Mouse (Mus musculus): ENCODE data around the gene Dusp8. TPM values are rescaled to one million over a fixed set of nuclear protein-coding genes. Genes with fewer than 3 reads are reported as not detected.
"Not testable (repeated sequence)": the region's sequence is repeated elsewhere in the genome, so short reads cannot be mapped to it uniquely, and the experiment has no call there.

The Dusp8 gene
- polyA plus RNA-seq (2012; rRNA removed) = 4.1 and 5.4 TPM in 2 replicates
- 3.5 TPM in 2 replicates for polyA plus RNA-seq (2014; fragmentation: Nextera tagmentation; extraction: Ambion mirVana)

DNA sequence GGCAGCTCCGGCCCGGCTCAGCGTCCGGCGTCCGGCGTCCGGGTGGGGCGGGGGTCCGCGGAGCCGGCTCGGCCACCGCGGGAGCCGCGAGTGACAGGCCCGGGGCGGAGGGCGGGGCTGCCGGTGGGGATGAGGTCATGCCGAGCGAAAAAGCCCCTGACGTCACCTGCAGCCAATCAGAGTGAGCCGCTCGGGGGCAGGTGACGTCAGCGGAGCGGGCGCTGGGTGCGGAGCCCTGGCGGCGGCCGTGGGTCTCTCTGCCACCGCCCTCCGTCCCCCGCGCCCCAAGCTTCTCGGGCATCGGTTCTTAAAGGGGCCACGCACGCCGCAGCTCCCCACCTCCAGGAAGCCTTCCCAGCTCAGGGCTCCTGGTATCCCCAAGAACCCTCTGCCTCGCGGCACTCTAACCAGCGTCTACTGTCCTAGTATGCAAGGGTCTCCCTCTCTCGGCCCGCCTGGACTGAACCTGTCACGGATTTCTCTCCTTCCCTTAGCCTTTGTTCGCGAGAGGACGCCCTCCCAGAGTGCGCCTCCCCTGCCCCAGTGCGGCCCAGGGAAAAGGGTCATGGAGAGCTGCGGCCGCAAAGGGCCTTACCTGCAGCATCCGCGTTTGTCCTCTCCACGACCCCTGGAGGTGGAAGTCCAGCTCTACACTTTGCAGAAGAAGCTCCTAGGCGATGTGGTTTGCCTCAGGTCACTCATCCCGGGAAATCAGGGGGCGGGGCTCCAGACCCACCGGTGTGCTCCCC is at the start of gene Dusp8:
Dusp8 (minus strand) TSS at position 661 of the 749 bp plus-strand sequence.
- DNase-seq (ENCODE audit: low spot score) (peak; percentile 78), ATAC-seq (ENCODE audit: low FRiP score, low read depth) (peak; percentile 92)
- Histone ChIP-seq H3K36me3 (ENCODE audit: control insufficient read depth, insufficient read depth, low read length) (no peaks in the 10 kb centered on the region), H3K27ac (replicated peaks; ENCODE audit: low read depth, low read length) (no peak within 1 kb of the TSS), H3K27me3 (ENCODE audit: control insufficient read depth, insufficient read depth, low read length) (peaks cover 46% of the 10 kb centered on the region), H3K4me1 (ENCODE audit: control insufficient read depth, insufficient read depth, low read length) (0 out of 2 replicates have a peak, but pooled peaks cover 12% of the 10 kb centered on the region), H3K9me3 (ENCODE audit: control insufficient read depth, low read length) (no peaks in the 10 kb centered on the region), H3K4me3 (replicated peaks; ENCODE audit: low read length) (peak within 1 kb of the TSS; percentile 66), H3K9ac (ENCODE audit: low read depth, low read length, severe bottlenecking) (peak within 1 kb of the TSS; percentile 68), H3K4me2 (replicated peaks; ENCODE audit: low read depth, low read length, severe bottlenecking) (peak within 1 kb of the TSS; percentile 91)
- WGBS = under 1% methylated on average over 39 of the region's 63 CpGs
- no peak for TF ChIP-seq POLR2A (IDR thresholded peaks at IDR 0.05; ENCODE audit: borderline replicate concordance, extremely low read depth, insufficient read depth, insufficient read length)

DNA sequence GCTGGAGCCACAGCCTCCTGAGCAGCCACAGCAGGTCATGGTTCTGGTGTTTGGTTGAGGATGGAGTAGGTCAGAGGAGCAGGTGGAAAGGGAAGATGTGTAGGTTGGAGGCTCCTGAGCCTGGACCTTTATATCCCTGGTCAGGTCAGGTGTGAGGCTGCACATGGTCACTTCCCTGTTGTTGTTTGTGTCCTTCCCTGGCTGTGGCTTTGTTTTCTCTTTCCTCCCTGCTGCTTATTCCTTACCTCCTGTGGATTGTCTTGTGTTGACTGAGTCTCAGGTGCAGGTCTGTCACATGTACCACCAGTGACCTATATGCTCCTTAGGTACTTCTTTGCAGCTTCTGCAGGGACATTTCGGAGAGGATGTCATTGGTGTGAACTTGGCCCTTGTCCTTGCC is 48.9 kb upstream of the Dusp8 start, which contains the start of gene Gm45337:
Gm45337 (minus strand) TSS at position 101 of the 400 bp plus-strand sequence.
- H3K9ac ChIP-seq (ENCODE audit: low read depth, low read length, severe bottlenecking) = no peak within 1 kb of the TSS
- TF ChIP-seq POLR2A (IDR thresholded peaks at IDR 0.05; ENCODE audit: borderline replicate concordance, extremely low read depth, insufficient read depth, insufficient read length) = no peak
- H3K4me2 ChIP-seq (replicated peaks; ENCODE audit: low read depth, low read length, severe bottlenecking) = no peak within 1 kb of the TSS
- no peak within 1 kb of the TSS for H3K4me3 ChIP-seq (replicated peaks; ENCODE audit: low read length)
- 59% methylated on average over 1 of the region's 1 CpGs for WGBS
- DNase-seq (ENCODE audit: low spot score) (no peak), ATAC-seq (ENCODE audit: low FRiP score, low read depth) (no peak)
- no peaks in the 10 kb centered on the region for H3K9me3 ChIP-seq (ENCODE audit: control insufficient read depth, low read length)
- H3K27me3 ChIP-seq (ENCODE audit: control insufficient read depth, insufficient read depth, low read length) = no peaks in the 10 kb centered on the region
- H3K27ac ChIP-seq (replicated peaks; ENCODE audit: low read depth, low read length) = no peak within 1 kb of the TSS
- H3K4me1 ChIP-seq (ENCODE audit: control insufficient read depth, insufficient read depth, low read length) = no peaks in the 10 kb centered on the region
- no peaks in the 10 kb centered on the region for H3K36me3 ChIP-seq (ENCODE audit: control insufficient read depth, insufficient read depth, low read length)

DNA sequence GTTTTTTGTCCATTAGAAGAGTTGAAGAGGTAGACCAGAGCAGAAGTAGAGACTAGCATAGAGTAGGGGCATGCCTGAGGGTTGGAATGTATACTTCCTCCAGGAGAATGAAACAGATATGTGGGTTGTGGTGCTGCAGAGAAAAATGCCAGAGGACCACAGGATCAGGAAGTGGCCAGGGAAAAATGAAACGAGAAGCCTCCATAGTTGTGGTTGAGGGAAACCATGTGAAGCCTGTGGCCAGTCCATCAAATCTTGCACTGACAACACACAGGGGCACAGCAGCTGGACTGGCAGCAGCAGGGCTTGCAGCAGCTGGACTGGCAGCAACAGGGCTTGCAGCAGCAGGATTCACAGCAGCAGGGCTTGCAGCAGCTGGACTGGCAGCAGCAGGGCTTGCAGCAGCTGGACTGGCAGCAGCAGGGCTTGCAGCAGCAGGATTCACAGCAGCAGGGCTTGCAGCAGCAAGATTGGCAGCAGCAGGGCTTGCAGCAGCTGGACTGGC is 47.9 kb upstream of the Dusp8 start:
- not testable (repeated sequence) for H3K4me1 ChIP-seq (ENCODE audit: control insufficient read depth, insufficient read depth, low read length); H3K27me3 ChIP-seq (ENCODE audit: control insufficient read depth, insufficient read depth, low read length); H3K4me3 ChIP-seq (replicated peaks; ENCODE audit: low read length); H3K4me2 ChIP-seq (replicated peaks; ENCODE audit: low read depth, low read length, severe bottlenecking); H3K27ac ChIP-seq (replicated peaks; ENCODE audit: low read depth, low read length); DNase-seq (ENCODE audit: low spot score); ATAC-seq (ENCODE audit: low FRiP score, low read depth); H3K36me3 ChIP-seq (ENCODE audit: control insufficient read depth, insufficient read depth, low read length); H3K9ac ChIP-seq (ENCODE audit: low read depth, low read length, severe bottlenecking); H3K9me3 ChIP-seq (ENCODE audit: control insufficient read depth, low read length)
- 36% methylated on average over 1 of the region's 1 CpGs for WGBS

DNA sequence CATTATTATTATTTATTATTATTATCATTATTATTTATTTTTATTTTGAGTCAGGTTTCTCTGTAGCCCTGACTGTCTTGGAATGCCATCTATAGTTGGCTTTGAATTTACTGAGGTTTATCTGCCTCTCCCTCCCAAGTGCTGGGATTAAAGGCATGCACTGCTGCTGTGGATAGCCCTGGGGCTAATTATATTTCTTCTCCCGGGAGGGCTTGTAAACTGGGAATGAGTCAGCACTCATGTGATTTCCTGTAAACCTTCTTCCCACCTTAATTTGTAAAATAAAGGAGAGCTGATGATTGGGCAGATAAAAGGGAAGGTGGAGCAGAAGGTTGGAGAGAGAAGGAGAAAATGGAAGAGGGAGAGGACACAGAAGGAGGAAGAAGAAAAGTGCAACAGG is 45.1 kb upstream of the Dusp8 start:
- 2% methylated on average over 1 of the region's 1 CpGs for WGBS
- ATAC-seq (ENCODE audit: low FRiP score, low read depth) = no peak
- no peaks in the 10 kb centered on the region for H3K9me3 ChIP-seq (ENCODE audit: control insufficient read depth, low read length)

DNA sequence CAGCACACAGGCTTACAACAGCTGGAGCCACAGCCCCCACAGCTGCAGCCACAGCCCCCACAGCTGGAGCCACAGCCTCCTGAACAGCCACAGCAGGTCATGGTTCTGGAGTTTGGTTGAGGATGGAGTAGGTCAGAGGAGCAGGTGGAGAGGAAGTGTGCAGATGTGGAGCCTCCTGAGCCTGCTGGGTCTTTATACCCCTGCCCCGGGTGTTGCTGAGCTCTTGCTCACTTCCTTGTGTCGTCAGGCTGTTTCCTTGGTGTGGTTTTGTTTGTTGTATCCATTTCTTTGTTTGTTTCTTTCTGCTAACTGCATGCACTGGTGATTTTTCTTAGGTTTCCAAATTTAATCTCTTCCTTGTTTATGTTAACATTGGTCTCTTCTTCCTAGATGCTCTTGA is 40.3 kb upstream of the Dusp8 start, which contains the start of gene Gm39115:
Gm39115 (minus strand) TSS at position 101 of the 400 bp plus-strand sequence.
- ATAC-seq (ENCODE audit: low FRiP score, low read depth); H3K9me3 ChIP-seq (ENCODE audit: control insufficient read depth, low read length); H3K4me2 ChIP-seq (replicated peaks; ENCODE audit: low read depth, low read length, severe bottlenecking); H3K27me3 ChIP-seq (ENCODE audit: control insufficient read depth, insufficient read depth, low read length); H3K4me3 ChIP-seq (replicated peaks; ENCODE audit: low read length); H3K27ac ChIP-seq (replicated peaks; ENCODE audit: low read depth, low read length); H3K4me1 ChIP-seq (ENCODE audit: control insufficient read depth, insufficient read depth, low read length); H3K36me3 ChIP-seq (ENCODE audit: control insufficient read depth, insufficient read depth, low read length); DNase-seq (ENCODE audit: low spot score); H3K9ac ChIP-seq (ENCODE audit: low read depth, low read length, severe bottlenecking): not testable (repeated sequence)
- WGBS = 51% methylated on average over 2 of the region's 2 CpGs

More for the DNA sequence above, 45.1 kb upstream of the Dusp8 start:
- Histone ChIP-seq H3K27me3 (ENCODE audit: control insufficient read depth, insufficient read depth, low read length) (no peaks in the 10 kb centered on the region), H3K4me2 (replicated peaks; ENCODE audit: low read depth, low read length, severe bottlenecking) (no peak overlapping the region), H3K9ac (ENCODE audit: low read depth, low read length, severe bottlenecking) (no peak overlapping the region), H3K27ac (replicated peaks; ENCODE audit: low read depth, low read length) (no peak overlapping the region), H3K4me3 (replicated peaks; ENCODE audit: low read length) (no peak overlapping the region), H3K36me3 (ENCODE audit: control insufficient read depth, insufficient read depth, low read length) (no peaks in the 10 kb centered on the region), H3K4me1 (ENCODE audit: control insufficient read depth, insufficient read depth, low read length) (no peaks in the 10 kb centered on the region)
- DNase-seq (ENCODE audit: low spot score) = no peak
- no peak for TF ChIP-seq POLR2A (IDR thresholded peaks at IDR 0.05; ENCODE audit: borderline replicate concordance, extremely low read depth, insufficient read depth, insufficient read length)

All from limb, embryonic 14.5 days (tissue).